Mouse (Mus musculus): Measurements from ENCODE around the gene Tbxa2r. TPM values are rescaled to one million over a fixed set of nuclear protein-coding genes. Genes with fewer than 3 reads are reported as not detected.
A peak's percentile ranks its signal among the peaks of the same experiment; 100 is the strongest.

Tbxa2r gene
- polyA plus RNA-seq, 1 experiment, result 0.47 TPM

GRCm38 (mm10) chr10:81379809-81380378, 51.4 kb downstream of the Tbxa2r start:
- peak overlapping the region; percentile 51 for H3K4me3 ChIP-seq (ENCODE audit: control insufficient read depth, low read depth, low read length)
- TF ChIP-seq POLR2A (IDR thresholded peaks at IDR 0.05; ENCODE audit: control insufficient read depth, low read depth, low read length) (no peak), CTCF (IDR thresholded peaks at IDR 0.05; ENCODE audit: control insufficient read depth, insufficient read depth, insufficient replicate concordance, low read depth, low read length) (no peak)
- H3K36me3 ChIP-seq (ENCODE audit: control insufficient read depth, insufficient read depth, low read length), result no peaks in the 10 kb centered on the region
- H3K27me3 ChIP-seq (ENCODE audit: control insufficient read depth, insufficient read depth, low read length), result no peaks in the 10 kb centered on the region
- peaks cover 11% of the 10 kb centered on the region for H3K4me1 ChIP-seq (ENCODE audit: control insufficient read depth, insufficient read depth, low read length)
- no peak overlapping the region for H3K27ac ChIP-seq (ENCODE audit: control insufficient read depth, insufficient read depth, low read depth, low read length)

DNA sequence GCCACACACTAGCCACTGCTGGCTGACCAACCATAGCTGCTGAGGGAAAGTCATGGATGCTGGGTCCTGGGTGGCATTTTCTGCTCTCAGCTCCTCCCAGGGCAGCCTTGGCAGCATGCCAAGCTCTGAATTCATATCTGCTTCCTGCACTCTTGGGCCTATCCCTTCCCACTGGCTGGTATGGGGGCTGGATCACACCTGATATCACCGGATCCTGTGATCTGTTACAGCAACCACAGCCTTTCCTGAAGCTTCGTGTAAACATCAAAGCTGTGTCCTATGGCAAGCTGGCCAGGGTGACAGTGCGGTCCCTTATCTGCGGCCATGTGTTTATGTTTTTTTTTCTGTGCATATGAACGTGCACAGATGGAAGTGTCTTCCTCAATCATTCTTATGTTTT, 53.5 kb downstream of the Tbxa2r start:
- Histone ChIP-seq H3K27ac (ENCODE audit: control insufficient read depth, insufficient read depth, low read depth, low read length) (no peak overlapping the region), H3K4me1 (ENCODE audit: control insufficient read depth, insufficient read depth, low read length) (peaks cover 23% of the 10 kb centered on the region), H3K4me3 (ENCODE audit: control insufficient read depth, low read depth, low read length) (no peak overlapping the region), H3K27me3 (ENCODE audit: control insufficient read depth, insufficient read depth, low read length) (no peaks in the 10 kb centered on the region), H3K36me3 (ENCODE audit: control insufficient read depth, insufficient read depth, low read length) (no peaks in the 10 kb centered on the region)
- TF ChIP-seq CTCF (IDR thresholded peaks at IDR 0.05; ENCODE audit: control insufficient read depth, insufficient read depth, insufficient replicate concordance, low read depth, low read length) (no peak), POLR2A (IDR thresholded peaks at IDR 0.05; ENCODE audit: control insufficient read depth, low read depth, low read length) (no peak)

- H3K27me3 ChIP-seq (ENCODE audit: control insufficient read depth, insufficient read depth, low read length), result no peaks in the 10 kb centered on the region
- H3K36me3 ChIP-seq (ENCODE audit: control insufficient read depth, insufficient read depth, low read length), result no peaks in the 10 kb centered on the region
- H3K27ac ChIP-seq (ENCODE audit: control insufficient read depth, insufficient read depth, low read depth, low read length), result peak within 1 kb of the TSS; percentile 82
- TF ChIP-seq POLR2A (IDR thresholded peaks at IDR 0.05; ENCODE audit: control insufficient read depth, low read depth, low read length) (peak; percentile 98), CTCF (IDR thresholded peaks at IDR 0.05; ENCODE audit: control insufficient read depth, insufficient read depth, insufficient replicate concordance, low read depth, low read length) (no peak)
- H3K4me3 ChIP-seq (ENCODE audit: control insufficient read depth, low read depth, low read length), result peak within 1 kb of the TSS; percentile 98
- peaks cover 16% of the 10 kb centered on the region for H3K4me1 ChIP-seq (ENCODE audit: control insufficient read depth, insufficient read depth, low read length)
Measured at GRCm38 (mm10) chr10:81383802-81384604, 55.5 kb downstream of the Tbxa2r start, which contains the start of the genes Dohh and Gm48551. Gene Dohh, plus strand, starts transcription at chr10:81384428. Gene Gm48551, plus strand, starts transcription at chr10:81384466.

- H3K4me1 ChIP-seq (ENCODE audit: control insufficient read depth, insufficient read depth, low read length), result peaks cover 16% of the 10 kb centered on the region
Measured at GRCm38 (mm10) chr10:81384605-81384982, 56.1 kb downstream of the Tbxa2r start.

More at GRCm38 (mm10) chr10:81384605-81384982, 56.1 kb downstream of the Tbxa2r start:
- Histone ChIP-seq H3K36me3 (ENCODE audit: control insufficient read depth, insufficient read depth, low read length) (no peaks in the 10 kb centered on the region), H3K4me3 (ENCODE audit: control insufficient read depth, low read depth, low read length) (peak overlapping the region; percentile 98), H3K27ac (ENCODE audit: control insufficient read depth, insufficient read depth, low read depth, low read length) (peak overlapping the region; percentile 82), H3K27me3 (ENCODE audit: control insufficient read depth, insufficient read depth, low read length) (no peaks in the 10 kb centered on the region)
- TF ChIP-seq POLR2A (IDR thresholded peaks at IDR 0.05; ENCODE audit: control insufficient read depth, low read depth, low read length) (no peak), CTCF (IDR thresholded peaks at IDR 0.05; ENCODE audit: control insufficient read depth, insufficient read depth, insufficient replicate concordance, low read depth, low read length) (no peak)

Other genes starting within 250 kb of the Tbxa2r start
- 0.40 and 0.70 TPM in 2 replicates for gene Creb3l3, start 229.9 kb upstream of the Tbxa2r start, polyA plus RNA-seq (2012; rRNA removed)
- 147 and 192 TPM in 2 replicates for gene Map2k2, start 222.8 kb upstream of the Tbxa2r start, polyA plus RNA-seq (2012; rRNA removed)
- 5.6 and 6.0 TPM in 2 replicates for gene Zbtb7a, start 193.5 kb upstream of the Tbxa2r start, polyA plus RNA-seq (2012; rRNA removed)
- 164 and 184 TPM in 2 replicates for gene Pias4, start 160.8 kb upstream of the Tbxa2r start, polyA plus RNA-seq (2012; rRNA removed)
- gene Eef2, start 152.1 kb upstream of the Tbxa2r start, polyA plus RNA-seq (2012; rRNA removed), result 1,507 and 1,673 TPM in 2 replicates
- gene Dapk3, start 145.7 kb upstream of the Tbxa2r start, polyA plus RNA-seq (2012; rRNA removed), result 52.6 and 61.6 TPM in 2 replicates
- gene 4930442H23Rik, start 144.9 kb upstream of the Tbxa2r start, polyA plus RNA-seq (2012; rRNA removed), result 1.4 and 1.8 TPM in 2 replicates
- not detected in 2 replicates for gene Nmrk2, start 126.7 kb upstream of the Tbxa2r start, polyA plus RNA-seq (2012; rRNA removed)
- 0.25 and 0.26 TPM in 2 replicates for gene Atcay, start 97.9 kb upstream of the Tbxa2r start, polyA plus RNA-seq (2012; rRNA removed)
- gene Zfr2, start 95.6 kb upstream of the Tbxa2r start, polyA plus RNA-seq (2012; rRNA removed), result 11.6 and 12.5 TPM in 2 replicates
- 3.0 and 3.5 TPM in 2 replicates for gene Matk, start 75.8 kb upstream of the Tbxa2r start, polyA plus RNA-seq (2012; rRNA removed)
- gene Mrpl54, start 61.8 kb upstream of the Tbxa2r start, polyA plus RNA-seq (2012; rRNA removed), result 181 and 261 TPM in 2 replicates
- gene Apba3, start 61.8 kb upstream of the Tbxa2r start, polyA plus RNA-seq (2012; rRNA removed), result 53.5 and 77.2 TPM in 2 replicates
- gene Tjp3, start 37.1 kb upstream of the Tbxa2r start, polyA plus RNA-seq (2012; rRNA removed), result 0.56 and 0.99 TPM in 2 replicates
- 10.1 and 10.4 TPM in 2 replicates for gene Pip5k1c, start 35.8 kb upstream of the Tbxa2r start, polyA plus RNA-seq (2012; rRNA removed)
- 13.4 and 16.5 TPM in 2 replicates for gene Cactin, start 7.6 kb upstream of the Tbxa2r start, polyA plus RNA-seq (2012; rRNA removed)
- 3.3 and 4.1 TPM in 2 replicates for gene Gipc3, start 14.5 kb downstream of the Tbxa2r start, polyA plus RNA-seq (2012; rRNA removed)
- gene Hmg20b, start 21.7 kb downstream of the Tbxa2r start, polyA plus RNA-seq (2012; rRNA removed), result 23.0 and 27.7 TPM in 2 replicates
- gene Mfsd12, start 28.8 kb downstream of the Tbxa2r start, polyA plus RNA-seq (2012; rRNA removed), result 33.1 and 39.7 TPM in 2 replicates
- gene 4930404N11Rik, start 37.1 kb downstream of the Tbxa2r start, polyA plus RNA-seq (2012; rRNA removed), result 273 and 296 TPM in 2 replicates
- gene Fzr1, start 49.8 kb downstream of the Tbxa2r start, polyA plus RNA-seq (2012; rRNA removed), result 161 and 178 TPM in 2 replicates
- gene Dohh, start 55.7 kb downstream of the Tbxa2r start, polyA plus RNA-seq (2012; rRNA removed), result 38.5 and 46.3 TPM in 2 replicates
- gene Gm48551, start 55.7 kb downstream of the Tbxa2r start, polyA plus RNA-seq (2012; rRNA removed), result 1.2 and 1.6 TPM in 2 replicates
- gene Gm48552, start 60.3 kb downstream of the Tbxa2r start, polyA plus RNA-seq (2012; rRNA removed), result 0.65 TPM in 1 of 2 replicates, not detected in the other
- 3,568 and 3,612 TPM in 2 replicates for gene Smim24, start 64.3 kb downstream of the Tbxa2r start, polyA plus RNA-seq (2012; rRNA removed)
- 9.8 and 9.9 TPM in 2 replicates for gene Nfic, start 126.9 kb downstream of the Tbxa2r start, polyA plus RNA-seq (2012; rRNA removed)
- 147 and 163 TPM in 2 replicates for gene Celf5, start 154.0 kb downstream of the Tbxa2r start, polyA plus RNA-seq (2012; rRNA removed)
- 70.4 and 71.3 TPM in 2 replicates for gene Ncln, start 167.7 kb downstream of the Tbxa2r start, polyA plus RNA-seq (2012; rRNA removed)
- gene S1pr4, start 171.4 kb downstream of the Tbxa2r start, polyA plus RNA-seq (2012; rRNA removed), result 0.04 and 0.13 TPM in 2 replicates
- 1.0 and 1.2 TPM in 2 replicates for gene Gna15, start 195.5 kb downstream of the Tbxa2r start, polyA plus RNA-seq (2012; rRNA removed)
- gene Gna11, start 216.5 kb downstream of the Tbxa2r start, polyA plus RNA-seq (2012; rRNA removed), result 26.3 and 28.9 TPM in 2 replicates
- 154 and 172 TPM in 2 replicates for gene Aes, start 230.8 kb downstream of the Tbxa2r start, polyA plus RNA-seq (2012; rRNA removed)
- gene Tle2, start 245.8 kb downstream of the Tbxa2r start, polyA plus RNA-seq (2012; rRNA removed), result 19.0 and 22.1 TPM in 2 replicates